Mouse (Mus musculus): ENCODE results near the gene Vamp2.

- TF ChIP-seq CTCF (IDR thresholded peaks at IDR 0.05; ENCODE audit: borderline replicate concordance, insufficient read depth, low read length) (no peak), POLR2A (IDR thresholded peaks at IDR 0.05; ENCODE audit: low read depth, low read length) (no peak)
Measured at GRCm38 (mm10) chr11:69101604-69102402, 13.5 kb downstream of the Vamp2 start.

Data from embryonic fibroblast, embryonic 13.5 days (primary cell).